Mouse (Mus musculus) ZHBTc4 (cell line): ENCODE measurements around the gene Fam69a.
"Not testable (repeated sequence)": the region's sequence is repeated elsewhere in the genome, so short reads cannot be mapped to it uniquely, and the experiment has no call there.

Experiments used
- DNase-seq: peaks from one replicate; pipeline ENCODE4 v3.0.0-alpha.2; 2011; ENCODE audit warnings: low read depth, low spot score

Gene Fam69a

DNA sequence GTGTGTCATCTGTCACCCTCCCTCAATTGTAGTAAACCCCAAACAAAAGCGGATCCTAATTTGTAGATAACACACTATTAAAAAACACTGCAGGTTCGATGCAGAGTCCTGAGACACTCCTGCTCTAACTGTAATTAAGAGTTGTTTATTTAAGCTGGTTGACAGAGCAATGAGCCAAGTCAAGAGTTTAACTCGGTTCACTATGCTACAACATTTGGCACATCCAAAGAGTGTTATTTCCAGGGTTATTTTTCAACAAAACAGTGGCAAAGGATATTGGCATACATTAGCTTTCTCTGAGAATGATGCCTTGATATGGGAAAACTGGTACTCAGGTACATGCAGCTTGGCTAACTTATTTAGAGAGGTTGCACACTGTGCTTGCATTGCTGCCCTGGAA lies 4.9 kb downstream of the Fam69a start:
- DNase-seq: no peak

DNA sequence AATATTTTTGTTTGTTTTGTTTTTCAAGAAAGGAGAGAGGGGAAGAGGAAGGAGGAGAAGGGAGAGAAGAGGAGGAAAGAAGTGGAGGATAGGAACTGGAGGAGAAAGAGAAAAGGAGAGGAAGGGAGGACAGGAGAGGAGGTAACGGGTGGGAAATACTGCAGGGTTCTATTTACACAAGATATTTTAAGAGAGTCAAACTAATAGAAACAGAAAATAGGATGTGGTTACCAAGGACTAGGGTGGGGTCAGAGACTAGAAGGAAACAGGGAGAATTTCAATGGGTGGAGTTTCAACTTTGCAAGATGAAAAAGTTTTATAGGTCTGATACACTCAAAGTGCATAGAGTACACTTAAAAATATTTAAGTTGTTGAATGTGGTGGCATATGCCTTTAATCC lies 7.0 kb downstream of the Fam69a start:
- DNase-seq: no peak

- DNase-seq: no peak
Measured at GRCm38 (mm10) chr5:107978289-107979035, 8.4 kb downstream of the Fam69a start.

DNA sequence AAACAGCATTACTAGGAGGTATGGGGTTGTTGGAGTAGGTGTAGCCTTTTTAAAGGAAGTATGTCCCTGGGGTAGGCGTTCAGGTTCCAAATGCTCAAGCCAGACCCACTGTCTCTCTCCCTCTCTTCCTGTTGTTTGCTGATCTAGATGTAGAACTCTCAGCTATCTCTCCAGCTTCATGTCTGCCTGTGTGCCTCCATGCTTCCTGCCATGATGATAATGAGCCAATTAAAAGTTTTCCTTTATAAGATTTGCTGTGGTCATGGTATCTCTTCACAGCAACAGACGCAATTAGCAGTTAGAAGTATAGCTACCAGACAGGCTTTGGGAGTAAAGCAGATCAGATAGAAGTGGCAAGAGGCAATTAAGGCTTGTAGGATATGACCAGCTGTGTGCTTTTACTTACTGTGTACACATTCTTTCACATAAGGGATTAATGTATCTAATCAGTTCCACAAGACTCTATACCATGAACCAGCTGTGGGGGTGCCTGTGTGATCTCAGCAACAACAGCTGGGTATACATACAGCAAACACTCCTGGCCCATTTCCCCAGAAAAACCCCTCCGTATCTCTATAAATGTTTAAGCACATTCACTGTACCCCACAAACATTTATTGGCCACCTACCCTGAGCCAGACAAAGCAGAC lies 9.1 kb downstream of the Fam69a start:
- DNase-seq: no peak

- no peak for DNase-seq
Measured at GRCm38 (mm10) chr5:107973310-107973709, 13.6 kb downstream of the Fam69a start.

DNA sequence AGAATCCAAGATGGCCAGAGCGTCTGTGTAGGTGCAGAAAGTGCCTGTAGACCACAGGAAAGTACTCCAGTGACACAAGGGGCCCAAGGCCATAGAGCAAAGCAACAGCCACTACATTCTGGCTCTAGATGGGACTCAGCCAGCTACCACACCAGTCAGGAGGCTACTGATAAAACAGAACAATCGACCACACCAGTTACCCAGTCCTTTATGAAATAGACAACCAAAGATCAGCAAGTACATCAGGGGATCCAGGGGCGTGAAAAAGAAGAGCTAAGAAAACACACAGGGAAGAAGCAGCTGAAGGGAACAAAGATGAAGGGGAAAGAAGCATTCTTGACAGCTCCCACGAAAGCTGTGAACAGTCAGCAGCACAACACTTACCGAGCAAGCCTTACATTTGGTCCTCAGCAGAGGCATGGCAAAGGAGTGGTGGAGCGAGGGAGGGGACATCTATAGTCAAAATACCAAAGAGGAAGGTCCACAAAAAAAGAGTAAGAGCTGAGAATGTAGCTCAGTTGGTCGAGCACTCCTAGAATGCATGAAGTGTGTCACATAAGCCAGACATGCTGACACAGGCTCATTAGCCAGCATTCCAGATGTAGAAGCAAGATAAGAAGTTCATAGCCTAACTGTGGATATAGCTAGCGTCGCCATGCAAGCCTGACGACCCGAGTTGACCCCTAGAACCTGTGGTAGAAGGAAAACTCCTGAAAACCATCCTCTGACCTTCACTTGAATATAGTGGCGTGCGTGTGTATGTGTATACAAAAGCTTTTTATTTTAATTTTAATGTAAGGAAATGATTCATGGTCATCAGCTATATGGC lies 14.2 kb downstream of the Fam69a start:
- DNase-seq: no peak

DNA sequence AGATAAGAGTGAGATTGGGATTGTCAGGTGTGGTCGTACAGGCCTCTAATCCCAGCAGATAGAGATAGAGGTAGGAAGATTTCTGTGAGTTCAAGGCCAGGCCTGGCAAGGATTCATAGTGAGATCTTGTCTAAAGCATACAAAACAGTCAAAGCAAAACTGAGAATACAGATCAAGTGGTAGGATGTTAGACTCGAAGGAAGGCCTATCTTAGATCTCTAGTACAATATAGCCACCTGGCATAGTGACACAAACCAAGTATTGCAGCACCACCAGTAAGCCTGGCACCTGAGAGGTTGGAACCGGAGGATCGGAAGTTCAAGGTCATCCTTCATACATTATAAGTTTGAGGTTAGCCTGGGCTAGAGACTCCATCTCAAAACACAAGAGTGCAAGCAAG lies 15.8 kb downstream of the Fam69a start:
- DNase-seq: no peak

DNA sequence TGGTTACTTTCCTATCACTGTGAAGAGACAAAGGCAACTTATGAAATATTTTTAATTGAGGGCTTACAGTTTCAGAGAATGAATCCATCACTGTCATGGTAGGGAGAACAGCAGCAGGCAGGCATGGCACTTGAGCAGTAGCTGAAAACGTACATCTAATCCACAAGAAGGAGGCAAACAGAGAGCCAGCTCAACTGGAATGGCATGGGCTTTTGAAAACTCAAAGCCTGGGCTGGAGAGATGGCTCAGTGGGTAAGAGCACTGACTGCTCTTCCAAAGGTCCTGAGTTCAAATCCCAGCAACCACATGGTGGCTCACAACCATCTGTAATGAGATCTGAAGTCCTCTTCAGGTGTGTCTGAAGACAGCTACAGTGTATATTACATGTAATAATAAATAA lies 17.1 kb downstream of the Fam69a start:
- not testable (repeated sequence) for DNase-seq

DNA sequence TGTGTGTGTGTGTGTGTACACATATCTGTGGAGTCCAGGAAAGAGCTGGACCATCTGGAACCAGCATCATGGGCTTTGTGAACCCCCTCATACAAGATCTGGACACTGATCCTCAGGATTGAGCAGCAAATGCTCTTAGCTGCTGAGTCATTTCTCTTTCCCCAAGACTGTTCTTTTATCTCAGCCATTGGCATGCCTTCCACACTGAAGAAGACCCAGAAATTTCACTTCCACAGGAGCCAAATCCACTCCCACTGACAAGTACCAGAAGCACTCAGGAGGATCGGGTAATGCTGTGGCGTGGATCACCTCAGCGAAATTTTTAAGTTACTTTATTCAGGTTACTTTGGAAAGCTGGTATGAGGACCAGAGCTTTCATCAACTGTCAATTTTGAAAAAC lies 18.8 kb downstream of the Fam69a start:
- DNase-seq: no peak

- no peak for DNase-seq
Measured at GRCm38 (mm10) chr5:107966841-107967457, 19.9 kb downstream of the Fam69a start.

DNA sequence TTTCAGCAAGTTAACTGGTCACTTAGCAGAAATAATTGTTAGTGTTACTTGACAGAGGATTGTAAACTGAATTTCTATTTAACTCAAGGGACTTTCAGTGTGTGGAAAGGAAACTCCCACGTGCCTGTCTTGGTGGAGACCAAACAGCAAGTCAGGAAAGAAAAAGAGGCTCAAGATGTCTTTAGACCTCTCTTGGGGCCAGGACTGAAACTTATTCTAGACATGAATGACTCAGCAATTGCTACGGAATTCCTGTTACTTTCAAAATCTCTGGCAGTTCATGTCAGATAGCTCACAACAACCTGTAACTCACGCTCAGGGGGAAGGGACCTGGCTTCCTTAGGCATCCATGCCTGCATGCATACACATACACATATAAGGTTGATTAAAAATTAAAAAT lies 20.7 kb downstream of the Fam69a start:
- DNase-seq: peak; percentile 9

- no peak for DNase-seq
Measured at GRCm38 (mm10) chr5:107965355-107965991, 21.4 kb downstream of the Fam69a start.

DNA sequence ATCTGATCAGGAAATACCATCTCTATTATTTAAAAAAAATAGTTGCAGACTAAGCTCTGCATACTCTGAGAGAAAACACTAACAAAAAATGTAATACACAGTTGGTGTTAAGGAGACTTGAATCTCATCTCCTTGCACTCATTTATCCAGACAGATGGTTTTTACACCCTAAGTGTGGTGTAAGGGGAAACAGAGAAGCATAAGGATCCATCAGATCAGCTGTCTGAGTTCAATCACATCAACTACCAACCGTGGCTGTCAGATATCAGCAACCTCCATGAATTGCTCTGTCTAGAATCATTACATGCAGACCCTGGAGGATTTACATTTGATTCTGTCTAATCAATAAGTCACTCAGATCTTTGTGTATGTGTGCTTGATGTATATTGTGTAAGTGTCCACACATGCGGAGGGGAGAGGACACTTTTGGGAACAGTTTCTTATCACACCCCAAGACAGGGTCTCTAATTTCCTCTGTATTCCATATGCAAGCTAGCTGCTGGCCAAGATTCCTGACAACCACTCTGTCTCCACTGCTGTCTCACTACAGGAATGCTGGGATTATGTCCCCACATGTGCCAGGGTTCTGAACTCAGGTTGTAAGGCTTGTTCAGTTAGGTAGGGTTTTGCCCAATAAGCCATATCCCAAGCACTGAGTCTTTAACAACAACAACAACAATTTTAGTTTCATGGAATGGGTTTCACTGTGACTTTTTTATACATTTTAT lies 22.7 kb downstream of the Fam69a start:
- DNase-seq: no peak

DNA sequence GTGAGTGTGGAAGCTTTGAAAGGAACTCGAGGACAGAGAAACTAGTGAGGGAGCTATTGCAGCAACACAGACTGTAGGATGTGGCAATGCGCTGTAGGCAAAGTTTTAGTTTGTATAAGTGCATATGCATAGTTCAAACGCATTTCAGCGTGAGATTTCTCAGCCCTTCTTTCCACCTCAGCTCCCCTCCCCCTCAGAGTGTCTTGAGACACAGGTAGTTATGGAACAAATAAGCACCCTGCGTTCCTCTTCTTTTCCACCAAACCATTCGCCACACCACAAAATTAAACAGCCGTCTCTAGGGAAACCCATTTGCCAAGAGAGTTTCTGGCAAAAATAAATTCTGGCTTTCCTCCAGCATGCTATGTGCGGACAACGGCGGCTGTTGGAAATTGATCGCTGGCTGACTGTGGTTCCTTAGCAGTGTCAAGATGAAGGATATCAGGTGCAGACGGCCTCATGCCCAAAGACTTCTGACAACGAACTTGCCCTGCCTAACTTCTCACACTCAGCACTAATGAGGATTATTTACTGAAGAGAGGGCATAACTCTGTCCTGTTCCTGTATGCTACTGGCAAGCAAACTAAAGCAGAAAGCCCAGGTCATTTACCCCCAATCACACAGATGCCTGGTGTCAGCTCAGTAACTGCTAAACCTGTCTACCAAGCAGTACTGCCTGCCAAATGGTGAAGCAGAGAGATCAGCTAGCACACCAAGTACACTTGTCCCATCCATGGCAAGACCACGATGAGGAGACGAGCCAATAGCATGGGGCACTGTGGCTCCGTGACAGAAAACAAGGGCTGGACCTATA lies 25.2 kb downstream of the Fam69a start:
- DNase-seq: no peak

- DNase-seq: peak; percentile 35
Measured at GRCm38 (mm10) chr5:107960532-107961202, 26.2 kb downstream of the Fam69a start.

- no peak for DNase-seq
Measured at GRCm38 (mm10) chr5:107959624-107960300, 27.1 kb downstream of the Fam69a start.

- peak; percentile 35 for DNase-seq
Measured at GRCm38 (mm10) chr5:107950643-107951042, 36.2 kb downstream of the Fam69a start.

- DNase-seq: no peak
Measured at GRCm38 (mm10) chr5:107949607-107950006, 37.3 kb downstream of the Fam69a start.

- DNase-seq: no peak
Measured at GRCm38 (mm10) chr5:107948899-107949298, 38.0 kb downstream of the Fam69a start.
